Mouse (Mus musculus) C2C12 (cell line): ENCODE data around the gene Fkrp.

Experiments used
- CEBPB ChIP-seq: IDR thresholded peaks from one replicate; pipeline ENCODE4 v1.6.1; 2011; ENCODE audit warnings: low read depth, mild to moderate bottlenecking, control low read depth, moderate library complexity
- CTCF ChIP-seq: IDR thresholded peaks from one replicate; pipeline ENCODE4 v1.5.1; 2011; ENCODE audit not compliant: control insufficient read depth, insufficient read depth, insufficient read length
- MAX ChIP-seq: IDR thresholded peaks from one replicate; pipeline ENCODE4 v1.6.1; 2011; ENCODE audit warnings: mild to moderate bottlenecking, control low read depth
- MYOD1 ChIP-seq: IDR thresholded peaks from one replicate; pipeline ENCODE4 v1.6.1; 2011; ENCODE audit warnings: low read depth; ENCODE audit not compliant: control insufficient read depth, insufficient read length
- MYOG ChIP-seq: IDR thresholded peaks from one replicate; pipeline ENCODE4 v1.6.1; 2011; ENCODE audit not compliant: control insufficient read depth, insufficient read length; ENCODE audit errors: extremely low read depth
- USF1 ChIP-seq: IDR thresholded peaks from one replicate; pipeline ENCODE4 v1.6.1; 2011; ENCODE audit warnings: low read depth, mild to moderate bottlenecking, control low read depth, moderate library complexity

DNA sequence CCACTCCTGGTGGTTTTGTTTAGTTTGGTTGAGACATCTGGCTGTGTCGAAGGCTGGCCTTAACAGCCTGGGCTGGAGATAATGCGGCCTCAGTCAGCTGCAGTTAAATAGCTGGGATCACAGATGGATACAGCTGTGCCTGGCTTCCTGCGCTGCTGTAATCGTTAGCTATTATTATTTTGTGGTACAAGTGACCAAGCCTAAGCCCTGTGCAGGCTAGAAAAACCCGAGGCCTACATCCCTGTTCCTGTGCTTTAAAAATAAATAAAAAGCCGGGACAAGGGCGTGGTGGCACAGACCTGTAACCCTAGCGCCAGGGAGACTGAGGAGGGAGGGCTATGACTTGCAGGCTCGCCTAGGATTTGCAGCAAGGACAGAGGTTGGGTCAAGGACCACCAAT lies 7.9 kb downstream of the Fkrp start:
- TF ChIP-seq CTCF (no peak), USF1 (no peak), MYOD1 (no peak), MAX (no peak), MYOG (no peak), CEBPB (no peak)
